Mouse (Mus musculus) intestine, postnatal 0 days (tissue): ENCODE measurements around the gene A930033H14Rik. TPM values are rescaled to one million over a fixed set of nuclear protein-coding genes. Genes with fewer than 3 reads are reported as not detected.

Source experiments
- ATAC-seq: fragments of 200-750 bp; cut with Nextera tagmentation; 2 replicates; pipeline ENCODE4 v1.8.0; 2017; ENCODE audit warnings: mild to moderate bottlenecking, moderate TSS enrichment, moderate library complexity
- H3K27ac ChIP-seq: fragments of 300-500 bp; sonication (generic); 2 replicates; pipeline ENCODE4 v1.5.1; 2014; ENCODE audit warnings: mild to moderate bottlenecking, low read depth, low read length, moderate library complexity
- H3K27me3 ChIP-seq: fragments of 300-500 bp; sonication (generic); replicated peaks from 2 replicates; pipeline ENCODE4 v1.6.1; 2014; ENCODE audit warnings: low read length, mixed read lengths; ENCODE audit not compliant: control insufficient read depth, insufficient read depth
- H3K36me3 ChIP-seq: fragments of 300-500 bp; sonication (generic); 2 replicates; pipeline ENCODE4 v1.6.1; 2014; ENCODE audit warnings: mild to moderate bottlenecking, moderate library complexity; ENCODE audit not compliant: control insufficient read depth, insufficient read depth
- H3K4me1 ChIP-seq: fragments of 300-500 bp; sonication (generic); replicated peaks from 2 replicates; pipeline ENCODE4 v1.6.1; 2014; ENCODE audit warnings: antibody characterized with exemption, low read length, mixed read lengths; ENCODE audit not compliant: control insufficient read depth, insufficient read depth
- H3K4me2 ChIP-seq: fragments of 300-500 bp; sonication (generic); replicated peaks from 2 replicates; pipeline ENCODE4 v1.6.1; 2014; ENCODE audit warnings: low read depth, mild to moderate bottlenecking, moderate library complexity
- H3K4me3 ChIP-seq: fragments of 300-500 bp; sonication (generic); 2 replicates; pipeline ENCODE4 v1.5.1; 2014; ENCODE audit warnings: low read depth, low read length
- H3K9ac ChIP-seq: fragments of 300-500 bp; sonication (generic); 2 replicates; pipeline ENCODE4 v1.6.1; 2014; ENCODE audit warnings: mild to moderate bottlenecking, low read depth, low read length
- H3K9me3 ChIP-seq: fragments of 300-500 bp; sonication (generic); 2 replicates; pipeline ENCODE4 v1.6.1; 2016; ENCODE audit warnings: mixed run types; ENCODE audit not compliant: control insufficient read depth
- CTCF ChIP-seq: sonication (generic); IDR thresholded peaks from 2 replicates; pipeline ENCODE4 v1.5.1; 2016; ENCODE audit warnings: low read depth, mild to moderate bottlenecking, control low read depth, antibody characterized with exemption, moderate library complexity
- WGBS: fragments of 180-500 bp; shearing (Covaris S2); extraction: QIAGEN DNeasy Blood & Tissue Kit; methylation state at CpG from one replicate; pipeline ENCODE4 v1.1.7; 2014; 5-methylcytosine and 5-hydroxymethylcytosine counted together
- polyA plus RNA-seq: library from polyadenylated mRNA; unstranded; fragments of >200 nt; fragmentation: Nextera tagmentation; extraction: Ambion mirVana; gene quantifications from 2 replicates; pipeline ENCODE4 v1.2.1, GENCODE M21; 2015

A930033H14Rik gene
- polyA plus RNA-seq, 1 experiment from 2014 or later = 1.0 TPM

GRCm38 (mm10) chr10:69248261-69249160, 35.6 kb upstream of the A930033H14Rik start:
- Histone ChIP-seq H3K4me3 (no peak overlapping the region), H3K36me3 (peaks cover 8% of the 10 kb centered on the region; the same call in 1 of the 2 replicates), H3K27me3 (no peaks in the 10 kb centered on the region), H3K9me3 (no peaks in the 10 kb centered on the region), H3K27ac (no peak overlapping the region), H3K4me2 (no peak overlapping the region), H3K4me1 (0 out of 2 replicates have a peak, but pooled peaks cover 9% of the 10 kb centered on the region), H3K9ac (no peak overlapping the region)
- no peak for TF ChIP-seq CTCF
- WGBS = 89% methylated on average over 29 of the region's 29 CpGs
- no peak for ATAC-seq

- no peak for TF ChIP-seq CTCF
- no peak overlapping the region for H3K27ac ChIP-seq
- H3K9me3 ChIP-seq = no peaks in the 10 kb centered on the region
- H3K36me3 ChIP-seq = peaks cover 8% of the 10 kb centered on the region; the same call in 1 of the 2 replicates
- no peak overlapping the region for H3K4me3 ChIP-seq
- H3K27me3 ChIP-seq = no peaks in the 10 kb centered on the region
- WGBS = 91% methylated on average over 7 of the region's 7 CpGs
- H3K4me2 ChIP-seq = no peak overlapping the region
- H3K4me1 ChIP-seq = 0 out of 2 replicates have a peak, but pooled peaks cover 3% of the 10 kb centered on the region
- no peak for ATAC-seq
- no peak overlapping the region for H3K9ac ChIP-seq
Observed at GRCm38 (mm10) chr10:69247311-69248033, 34.6 kb upstream of the A930033H14Rik start.

GRCm38 (mm10) chr10:69246762-69247161, 33.9 kb upstream of the A930033H14Rik start:
- 67% methylated on average over 3 of the region's 3 CpGs for WGBS
- H3K36me3 ChIP-seq = peaks cover 8% of the 10 kb centered on the region; the same call in 1 of the 2 replicates
- H3K9ac ChIP-seq = no peak overlapping the region
- H3K9me3 ChIP-seq = no peaks in the 10 kb centered on the region
- H3K4me2 ChIP-seq = no peak overlapping the region
- H3K27me3 ChIP-seq = no peaks in the 10 kb centered on the region
- no peak for ATAC-seq
- no peak for TF ChIP-seq CTCF
- H3K27ac ChIP-seq = no peak overlapping the region
- H3K4me1 ChIP-seq = no peaks in the 10 kb centered on the region
- no peak overlapping the region for H3K4me3 ChIP-seq

- no peaks in the 10 kb centered on the region for H3K9me3 ChIP-seq
- ATAC-seq = no peak
- H3K4me2 ChIP-seq = no peak overlapping the region
- 79% methylated on average over 10 of the region's 10 CpGs for WGBS
- no peaks in the 10 kb centered on the region for H3K4me1 ChIP-seq
- no peaks in the 10 kb centered on the region for H3K27me3 ChIP-seq
- H3K4me3 ChIP-seq = no peak overlapping the region
- no peak overlapping the region for H3K27ac ChIP-seq
- TF ChIP-seq CTCF = no peak
- H3K9ac ChIP-seq = no peak overlapping the region
- peaks cover 5% of the 10 kb centered on the region; the same call in 1 of the 2 replicates for H3K36me3 ChIP-seq
Observed at GRCm38 (mm10) chr10:69245906-69246668, 33.2 kb upstream of the A930033H14Rik start.

- H3K9me3 ChIP-seq = no peaks in the 10 kb centered on the region
- 79% methylated on average over 4 of the region's 4 CpGs for WGBS
- no peak overlapping the region for H3K4me2 ChIP-seq
- no peak overlapping the region for H3K27ac ChIP-seq
- H3K4me1 ChIP-seq = no peaks in the 10 kb centered on the region
- no peak overlapping the region for H3K9ac ChIP-seq
- TF ChIP-seq CTCF = no peak
- H3K36me3 ChIP-seq = peaks cover 2% of the 10 kb centered on the region; the same call in 1 of the 2 replicates
- no peak for ATAC-seq
- no peak overlapping the region for H3K4me3 ChIP-seq
- no peaks in the 10 kb centered on the region for H3K27me3 ChIP-seq
Observed at GRCm38 (mm10) chr10:69245151-69245550, 32.3 kb upstream of the A930033H14Rik start.
